Mouse (Mus musculus) adrenal gland, adult 2 months (tissue): ENCODE results near the gene Sprn. TPM values are rescaled to one million over a fixed set of nuclear protein-coding genes. Genes with fewer than 3 reads are reported as not detected.
"Not testable (repeated sequence)": the region's sequence is repeated elsewhere in the genome, so short reads cannot be mapped to it uniquely, and the experiment has no call there.

Experiments
- DNase-seq: peaks from one replicate; pipeline ENCODE4 v3.0.0; 2021
- polyA plus RNA-seq: library from polyadenylated mRNA; depleted of rRNA; stranded (reverse); fragments of >200 nt; gene quantifications from 2 replicates; pipeline ENCODE4 v1.2.3, GENCODE M21; 2012
- total RNA-seq, 2 experiments: library from RNA; stranded (reverse); gene quantifications; 2 replicates each; pipeline ENCODE4 v1.2.3; 2021

The Sprn gene
- total and polyA plus RNA-seq, 3 experiments = 0.55 to 2.4 (median 1.2) TPM

- DNase-seq = no peak
Measured at GRCm38 (mm10) chr7:140144550-140144949, 10.1 kb downstream of the Sprn start.

GRCm38 (mm10) chr7:140141350-140141749, 13.3 kb downstream of the Sprn start:
- DNase-seq = peak; percentile 75

GRCm38 (mm10) chr7:140138021-140138310, 16.7 kb downstream of the Sprn start:
- no peak for DNase-seq

GRCm38 (mm10) chr7:140137135-140138020, 17.3 kb downstream of the Sprn start, which contains the start of gene Mtg1:
Gene Mtg1 (plus strand): TSS chr7:140137564.
- DNase-seq = peak; percentile 97

- peak; percentile 51 for DNase-seq
Measured at GRCm38 (mm10) chr7:140135106-140135770, 19.4 kb downstream of the Sprn start.

GRCm38 (mm10) chr7:140134033-140134432, 20.6 kb downstream of the Sprn start:
- not testable (repeated sequence) for DNase-seq

GRCm38 (mm10) chr7:140132184-140132583, 22.5 kb downstream of the Sprn start:
- DNase-seq = not testable (repeated sequence)

- DNase-seq = no peak
Measured at GRCm38 (mm10) chr7:140127911-140128310, 26.8 kb downstream of the Sprn start.

GRCm38 (mm10) chr7:140126934-140127333, 27.7 kb downstream of the Sprn start:
- no peak for DNase-seq

- DNase-seq = no peak
Measured at GRCm38 (mm10) chr7:140126022-140126350, 28.7 kb downstream of the Sprn start.

GRCm38 (mm10) chr7:140125278-140126021, 29.2 kb downstream of the Sprn start:
- peak; percentile 97 for DNase-seq

- no peak for DNase-seq
Measured at GRCm38 (mm10) chr7:140124382-140124781, 30.3 kb downstream of the Sprn start.

- no peak for DNase-seq
Measured at GRCm38 (mm10) chr7:140122765-140123164, 31.9 kb downstream of the Sprn start.

- no peak for DNase-seq
Measured at GRCm38 (mm10) chr7:140121338-140121910, 33.3 kb downstream of the Sprn start.

- no peak for DNase-seq
Measured at GRCm38 (mm10) chr7:140120484-140120883, 34.2 kb downstream of the Sprn start.

GRCm38 (mm10) chr7:140116329-140117054, 38.2 kb downstream of the Sprn start, which contains the start of gene Echs1:
Gene Echs1 (minus strand): TSS chr7:140116476.
- peak; percentile 97 for DNase-seq

GRCm38 (mm10) chr7:140115583-140116328, 38.9 kb downstream of the Sprn start, which contains the start of gene Paox:
Gene Paox (plus strand): TSS chr7:140115799.
- peak; percentile 86 for DNase-seq

- DNase-seq = no peak
Measured at GRCm38 (mm10) chr7:140111943-140112342, 42.7 kb downstream of the Sprn start.

GRCm38 (mm10) chr7:140104009-140104408, 50.7 kb downstream of the Sprn start:
- DNase-seq = peak; percentile 73

GRCm38 (mm10) chr7:140101993-140102860, 52.5 kb downstream of the Sprn start, which contains the start of gene Fuom:
Gene Fuom (minus strand): TSS chr7:140102441.
- DNase-seq = peak; percentile 97
